Mouse (Mus musculus) heart, embryonic 11.5 days (tissue): ENCODE results near the gene Gins2. TPM values are rescaled to one million over a fixed set of nuclear protein-coding genes. Genes with fewer than 3 reads are reported as not detected.

Source experiments
- ATAC-seq: fragments of 200-750 bp; cut with Nextera tagmentation; replicated peaks from 2 replicates; pipeline ENCODE4 v1.8.0; 2017; ENCODE audit warnings: moderate library complexity; ENCODE audit not compliant: insufficient number of reproducible peaks, low FRiP score, low TSS enrichment
- H3K27ac ChIP-seq: fragments of 300-500 bp; sonication (generic); 2 replicates; pipeline ENCODE4 v1.5.1; 2014; ENCODE audit warnings: mild to moderate bottlenecking, low read depth, low read length
- H3K27me3 ChIP-seq: fragments of 300-500 bp; sonication (generic); 2 replicates; pipeline ENCODE4 v1.6.1; 2014; ENCODE audit warnings: mild to moderate bottlenecking, low read length, mixed read lengths; ENCODE audit not compliant: control insufficient read depth, insufficient read depth
- H3K36me3 ChIP-seq: fragments of 300-500 bp; sonication (generic); 2 replicates; pipeline ENCODE4 v1.6.1; 2014; ENCODE audit warnings: mild to moderate bottlenecking, low read length, moderate library complexity, mixed read lengths; ENCODE audit not compliant: control insufficient read depth, insufficient read depth
- H3K4me1 ChIP-seq: fragments of 300-500 bp; sonication (generic); 2 replicates; pipeline ENCODE4 v1.6.1; 2014; ENCODE audit warnings: low read length; ENCODE audit not compliant: control insufficient read depth, insufficient read depth
- H3K4me2 ChIP-seq: fragments of 300-500 bp; sonication (generic); 2 replicates; pipeline ENCODE4 v1.6.1; 2014; ENCODE audit warnings: mild to moderate bottlenecking, moderate library complexity
- H3K4me3 ChIP-seq: fragments of 300-500 bp; sonication (generic); 2 replicates; pipeline ENCODE4 v1.5.1; 2014; ENCODE audit warnings: low read depth, low read length
- H3K9ac ChIP-seq: fragments of 300-500 bp; sonication (generic); 2 replicates; pipeline ENCODE4 v1.6.1; 2014; ENCODE audit warnings: mild to moderate bottlenecking, low read depth, low read length, moderate library complexity
- H3K9me3 ChIP-seq: fragments of 300-500 bp; sonication (generic); replicated peaks from 2 replicates; pipeline ENCODE4 v1.6.1; 2016; ENCODE audit warnings: low read length; ENCODE audit not compliant: control insufficient read depth
- WGBS: fragments of 180-500 bp; shearing (Covaris S2); extraction: QIAGEN DNeasy Blood & Tissue Kit; methylation state at CpG from one replicate; pipeline ENCODE4 v1.1.7; 2014; ENCODE audit not compliant: insufficient replicate concordance; 5-methylcytosine and 5-hydroxymethylcytosine counted together
- polyA plus RNA-seq: library from polyadenylated mRNA; unstranded; fragments of >200 nt; fragmentation: Nextera tagmentation; extraction: Ambion mirVana; gene quantifications from 2 replicates; pipeline ENCODE4 v1.2.1, GENCODE M21; 2014

The Gins2 gene
- 81.8 and 82.7 TPM in 2 replicates for polyA plus RNA-seq

DNA sequence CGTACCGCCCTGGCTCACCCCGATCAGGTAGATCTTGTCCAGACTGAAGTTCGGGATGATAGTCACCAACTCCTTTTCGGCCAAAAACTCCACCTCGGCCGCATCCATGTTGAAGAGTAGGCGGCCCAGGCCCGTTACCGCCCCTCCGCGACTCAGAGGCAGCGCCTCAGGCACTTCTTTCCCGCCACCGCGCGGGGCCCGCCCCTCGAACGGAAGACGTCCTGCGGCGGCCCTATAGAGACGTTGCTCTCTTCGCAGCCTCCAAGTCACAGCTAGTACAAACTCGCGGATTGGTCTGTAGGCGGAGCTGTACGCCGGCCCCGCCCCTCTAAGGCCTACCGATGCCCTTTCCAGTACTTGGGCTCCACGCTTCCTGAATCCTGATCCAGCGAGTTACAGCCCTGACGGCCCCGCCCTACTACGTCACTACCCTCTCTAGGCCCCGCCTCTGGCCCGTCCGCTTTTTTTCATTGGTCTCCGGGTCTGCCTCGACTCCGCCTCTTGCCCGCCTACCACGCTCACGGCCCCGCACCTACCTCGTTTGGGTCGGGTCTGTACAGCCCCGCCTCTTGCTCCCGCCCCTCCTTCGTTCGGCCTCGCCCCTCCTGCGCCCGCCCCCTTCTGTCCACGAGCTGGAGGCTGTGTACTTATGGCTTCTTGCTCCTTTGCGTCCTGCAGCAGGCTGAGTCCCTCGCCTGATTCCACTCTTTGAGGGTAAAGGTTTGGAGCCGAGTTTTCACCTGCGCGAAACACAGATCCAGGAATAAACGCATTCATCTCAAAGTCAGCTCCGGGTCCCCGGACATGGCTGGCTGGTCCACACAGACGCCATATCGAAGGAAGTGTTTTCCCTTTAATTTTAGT, at the start of gene Gins2:
Gene Gins2 (minus strand): TSS at position 397 of the 864 bp plus-strand sequence.
- Histone ChIP-seq H3K27me3 (no peaks in the 10 kb centered on the region), H3K9me3 (no peaks in the 10 kb centered on the region), H3K4me3 (peak within 1 kb of the TSS; percentile 83), H3K4me2 (peak within 1 kb of the TSS; percentile 96), H3K36me3 (peaks cover 13% of the 10 kb centered on the region), H3K27ac (peak within 1 kb of the TSS; percentile 62), H3K4me1 (peaks cover 18% of the 10 kb centered on the region), H3K9ac (peak within 1 kb of the TSS; percentile 88)
- peak; percentile 98 for ATAC-seq
- under 1% methylated on average over 67 of the region's 67 CpGs for WGBS

DNA sequence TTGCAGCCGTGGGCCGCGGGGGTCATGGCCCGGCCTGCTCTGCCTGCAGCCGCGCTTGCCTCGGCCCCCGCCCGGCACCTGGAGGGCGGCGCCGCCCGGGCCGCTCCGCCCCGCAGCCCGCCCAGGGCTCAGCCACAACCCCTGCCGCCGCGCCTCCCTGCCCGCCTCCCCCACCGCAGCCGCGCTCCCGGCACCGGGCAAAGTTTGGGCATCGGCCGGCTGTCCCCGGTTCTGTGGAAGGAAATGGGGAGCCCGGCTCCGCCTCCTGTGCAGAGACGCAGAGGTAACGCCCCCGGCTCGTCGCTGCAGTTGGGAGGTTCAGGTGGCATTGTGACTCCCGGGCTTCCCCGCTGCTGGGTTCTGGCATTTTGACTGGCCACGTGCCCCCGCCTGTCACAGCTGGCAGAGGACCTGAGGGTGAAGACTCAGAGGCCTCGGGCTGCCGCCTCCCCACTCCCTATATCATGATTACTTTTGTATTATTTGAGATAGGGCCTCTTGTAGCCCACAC, 45.3 kb upstream of the Gins2 start:
- ATAC-seq: peak; percentile 36; the same call in 1 of the 2 replicates
- no peak overlapping the region for H3K27ac ChIP-seq

DNA sequence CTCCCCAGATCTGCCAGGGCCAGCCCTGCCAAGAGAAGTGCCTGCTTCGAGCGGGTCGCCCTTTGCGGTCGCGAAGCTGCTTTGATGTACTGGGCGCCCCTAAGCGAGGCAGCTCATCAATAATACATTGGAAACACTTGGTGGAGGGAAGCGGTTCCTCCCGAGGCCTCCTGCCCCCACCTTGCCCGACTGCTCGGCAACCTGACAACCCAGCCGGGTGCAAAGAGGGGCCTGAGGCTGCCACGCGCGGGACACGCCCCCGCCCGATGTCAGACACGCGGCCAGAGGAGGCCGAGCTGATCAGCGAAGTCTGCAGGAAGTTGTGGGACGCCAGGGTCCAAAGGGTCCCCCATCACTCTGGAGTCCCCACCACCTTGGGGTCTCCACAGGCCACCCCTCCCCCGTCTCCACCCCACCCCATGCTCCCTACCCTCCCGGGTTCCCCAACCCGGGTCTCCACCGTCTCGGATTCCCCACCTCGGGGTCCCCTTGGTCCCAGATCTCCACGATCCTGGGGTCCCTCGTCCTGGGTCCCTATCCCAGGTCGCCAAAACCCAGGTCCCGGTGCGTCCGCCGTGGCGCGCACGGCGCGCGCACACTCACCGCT, 44.7 kb upstream of the Gins2 start:
- WGBS: 1% methylated on average over 40 of the region's 44 CpGs
- H3K4me2 ChIP-seq: peak overlapping the region; percentile 95
- H3K9ac ChIP-seq: peak overlapping the region; percentile 65
- peaks cover 15% of the 10 kb centered on the region for H3K4me1 ChIP-seq
- peak overlapping the region; percentile 67 for H3K4me3 ChIP-seq
- peaks cover 15% of the 10 kb centered on the region for H3K27me3 ChIP-seq
- no peak overlapping the region for H3K27ac ChIP-seq
- H3K36me3 ChIP-seq: no peaks in the 10 kb centered on the region
- ATAC-seq: peak; percentile 33; the same call in 1 of the 2 replicates
- 0 out of 2 replicates have a peak, but pooled peaks cover 2% of the 10 kb centered on the region for H3K9me3 ChIP-seq

More for the DNA sequence above, 45.3 kb upstream of the Gins2 start:
- H3K9ac ChIP-seq: peak overlapping the region; percentile 65
- peaks cover 15% of the 10 kb centered on the region for H3K27me3 ChIP-seq
- peak overlapping the region; percentile 95 for H3K4me2 ChIP-seq
- H3K36me3 ChIP-seq: no peaks in the 10 kb centered on the region
- H3K4me1 ChIP-seq: peaks cover 15% of the 10 kb centered on the region
- H3K4me3 ChIP-seq: peak overlapping the region; percentile 67
- 1% methylated on average over 40 of the region's 42 CpGs for WGBS
- 0 out of 2 replicates have a peak, but pooled peaks cover 2% of the 10 kb centered on the region for H3K9me3 ChIP-seq

DNA sequence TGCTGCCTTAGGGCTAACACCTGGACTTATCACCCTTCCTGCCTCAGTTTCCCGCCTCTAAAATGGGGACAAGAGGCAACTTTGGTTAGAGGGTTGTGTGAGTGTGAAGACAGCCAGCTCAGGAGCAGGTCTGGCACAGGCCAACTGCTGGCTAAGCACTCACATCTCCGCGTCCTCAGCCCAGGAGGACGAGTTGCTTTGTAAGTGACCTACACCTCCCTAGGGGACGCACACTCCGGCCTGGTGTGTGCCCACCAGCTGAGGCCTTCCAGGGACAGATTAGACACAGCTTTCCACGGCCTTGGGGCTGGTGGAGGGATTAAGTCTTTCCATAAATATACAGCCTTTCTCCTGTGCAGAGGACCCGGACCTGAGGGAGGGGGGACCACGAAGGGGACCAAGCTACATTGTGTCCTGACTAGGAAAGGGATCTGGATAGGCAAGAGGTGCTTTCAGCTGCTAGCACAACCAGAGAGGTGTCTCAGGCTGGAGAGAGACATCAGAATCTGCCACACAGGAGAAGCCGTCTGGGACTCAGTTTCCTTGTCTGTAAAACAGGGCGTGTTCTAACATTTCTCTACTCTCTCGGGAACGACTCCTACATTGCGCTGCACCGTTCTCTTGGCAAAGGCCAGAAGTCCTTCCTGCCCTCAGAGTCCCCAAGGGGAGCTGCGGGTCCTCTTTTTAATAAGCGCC, 44.0 kb upstream of the Gins2 start:
- no peak for ATAC-seq
- peaks cover 15% of the 10 kb centered on the region for H3K27me3 ChIP-seq
- peak overlapping the region; percentile 65; the same call in 1 of the 2 replicates for H3K9ac ChIP-seq
- H3K27ac ChIP-seq: no peak overlapping the region
- H3K9me3 ChIP-seq: 0 out of 2 replicates have a peak, but pooled peaks cover 2% of the 10 kb centered on the region
- peaks cover 15% of the 10 kb centered on the region for H3K4me1 ChIP-seq
- no peaks in the 10 kb centered on the region for H3K36me3 ChIP-seq
- H3K4me3 ChIP-seq: peak overlapping the region; percentile 67
- WGBS: 29% methylated on average over 17 of the region's 17 CpGs
- peak overlapping the region; percentile 95 for H3K4me2 ChIP-seq

DNA sequence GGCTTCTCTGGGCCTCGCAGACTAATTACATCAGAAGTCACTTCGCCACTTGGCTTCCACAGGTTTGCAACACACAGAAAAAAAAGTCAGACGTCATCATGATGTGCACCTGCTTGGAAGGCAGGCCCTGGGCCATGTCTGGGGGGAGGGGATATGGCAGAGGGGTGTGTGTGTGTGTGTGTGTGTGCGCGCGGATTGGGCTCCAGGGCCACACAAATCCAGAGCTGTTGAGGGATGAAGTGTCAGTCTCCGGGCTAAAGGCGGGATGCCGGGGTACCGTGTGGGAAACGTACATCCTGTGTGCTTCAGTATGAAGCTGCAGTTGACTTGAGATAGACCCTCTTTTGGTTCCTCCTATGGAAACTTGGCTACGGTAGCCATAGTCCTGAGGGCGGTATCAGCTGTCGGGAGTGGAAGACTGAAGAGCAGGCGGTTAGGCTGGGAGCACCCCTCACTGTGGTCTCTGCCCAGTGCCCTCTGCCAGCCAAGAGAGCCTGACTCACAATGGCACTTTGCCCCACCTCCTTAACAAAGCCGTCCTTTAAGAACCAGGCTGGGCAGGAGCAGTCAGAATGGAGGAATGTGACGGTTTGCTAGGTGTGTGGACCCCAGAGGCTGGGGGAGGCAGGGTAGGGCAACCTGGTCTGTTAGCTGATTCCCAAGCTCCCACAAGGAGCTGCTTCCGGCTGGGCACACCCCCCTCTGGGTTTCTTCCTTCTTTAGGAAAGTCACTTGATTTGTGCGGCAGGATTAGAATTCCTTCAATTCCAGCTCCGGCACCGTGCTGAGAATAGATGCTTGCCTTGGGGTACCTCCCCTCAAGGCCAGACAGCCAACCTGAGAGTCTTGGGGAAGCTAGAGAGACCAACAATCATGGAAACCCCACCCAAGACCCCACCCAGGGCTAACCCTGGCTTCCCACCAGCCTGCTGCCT, 42.6 kb upstream of the Gins2 start:
- ATAC-seq: no peak
- WGBS: 72% methylated on average over 21 of the region's 21 CpGs
- Histone ChIP-seq H3K4me1 (peaks cover 15% of the 10 kb centered on the region), H3K27ac (no peak overlapping the region), H3K9ac (no peak overlapping the region), H3K27me3 (peaks cover 15% of the 10 kb centered on the region), H3K36me3 (no peaks in the 10 kb centered on the region), H3K9me3 (0 out of 2 replicates have a peak, but pooled peaks cover 2% of the 10 kb centered on the region), H3K4me3 (no peak overlapping the region), H3K4me2 (no peak overlapping the region)

DNA sequence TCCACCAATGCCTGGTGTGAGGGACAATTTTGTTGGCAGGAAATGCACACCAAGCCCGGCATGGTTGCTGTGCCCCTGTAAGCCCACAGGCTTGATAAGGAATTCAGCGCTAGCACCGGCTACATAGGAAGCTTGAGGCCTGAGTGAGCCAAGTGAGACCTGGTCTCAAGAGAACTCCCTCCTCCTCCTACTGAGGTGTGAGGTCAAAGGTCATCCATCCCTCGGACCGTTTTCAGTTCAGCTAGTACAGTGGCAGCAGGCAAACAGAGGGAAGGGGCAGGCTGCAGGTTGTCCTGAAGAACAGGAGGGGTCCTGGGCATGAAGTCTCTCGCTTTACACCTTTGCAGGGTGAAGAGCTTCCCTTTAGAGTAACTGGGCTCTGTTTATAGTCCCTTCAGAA, 41.7 kb upstream of the Gins2 start:
- 0 out of 2 replicates have a peak, but pooled peaks cover 2% of the 10 kb centered on the region for H3K9me3 ChIP-seq
- WGBS: 39% methylated on average over 6 of the region's 6 CpGs
- no peak overlapping the region for H3K4me2 ChIP-seq
- no peak for ATAC-seq
- H3K27ac ChIP-seq: no peak overlapping the region
- H3K4me1 ChIP-seq: peaks cover 15% of the 10 kb centered on the region
- H3K36me3 ChIP-seq: no peaks in the 10 kb centered on the region
- H3K4me3 ChIP-seq: no peak overlapping the region
- no peak overlapping the region for H3K9ac ChIP-seq
- peaks cover 15% of the 10 kb centered on the region for H3K27me3 ChIP-seq

DNA sequence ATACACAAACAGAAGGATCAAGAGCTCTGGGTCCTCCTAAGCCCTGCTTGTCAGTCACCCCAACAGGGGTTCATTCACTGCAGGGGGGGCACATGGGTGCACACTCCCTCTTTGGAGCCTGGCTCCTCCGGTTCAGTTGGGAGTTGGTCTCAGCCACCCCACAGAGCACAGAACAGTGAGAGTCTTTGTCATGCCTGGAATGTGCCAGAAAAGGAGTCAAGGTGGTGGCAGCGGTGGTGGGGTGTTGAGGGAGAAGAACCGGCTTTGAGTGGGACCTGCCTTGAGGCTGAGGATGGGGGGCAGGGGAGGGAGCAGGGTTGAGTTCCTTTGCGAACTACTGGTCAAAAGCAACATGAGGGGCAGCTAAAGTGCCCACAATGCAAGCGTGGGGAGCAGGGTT, 40.9 kb upstream of the Gins2 start:
- H3K36me3 ChIP-seq: no peaks in the 10 kb centered on the region
- peaks cover 9% of the 10 kb centered on the region for H3K27me3 ChIP-seq
- 30% methylated on average over 5 of the region's 5 CpGs for WGBS
- H3K27ac ChIP-seq: no peak overlapping the region
- H3K4me3 ChIP-seq: no peak overlapping the region
- no peak overlapping the region for H3K4me2 ChIP-seq
- H3K4me1 ChIP-seq: peaks cover 15% of the 10 kb centered on the region
- 0 out of 2 replicates have a peak overlapping the region, but pooled peaks have one; percentile 16 for H3K9ac ChIP-seq
- no peak for ATAC-seq
- 0 out of 2 replicates have a peak, but pooled peaks cover 2% of the 10 kb centered on the region for H3K9me3 ChIP-seq
